Mouse (Mus musculus) liver, embryonic 16.5 days (tissue): ENCODE results near the gene Slc22a1. TPM values are rescaled to one million over a fixed set of nuclear protein-coding genes. Genes with fewer than 3 reads are reported as not detected.

Experiments
- ATAC-seq: fragments of 200-750 bp; cut with Nextera tagmentation; 2 replicates; pipeline ENCODE4 v1.8.0; 2017; ENCODE audit warnings: low read depth, mild to moderate bottlenecking, moderate number of reproducible peaks, moderate library complexity
- H3K27ac ChIP-seq: fragments of 300-500 bp; sonication (generic); 2 replicates; pipeline ENCODE4 v1.5.1; 2014; ENCODE audit warnings: mild to moderate bottlenecking, low read length
- H3K27me3 ChIP-seq: fragments of 300-500 bp; sonication (generic); 2 replicates; pipeline ENCODE4 v1.6.1; 2014; ENCODE audit warnings: low read depth, low read length, mixed read lengths; ENCODE audit not compliant: control insufficient read depth, insufficient read depth
- H3K36me3 ChIP-seq: fragments of 300-500 bp; sonication (generic); 2 replicates; pipeline ENCODE4 v1.6.1; 2014; ENCODE audit warnings: mild to moderate bottlenecking; ENCODE audit not compliant: control insufficient read depth, insufficient read depth
- H3K4me1 ChIP-seq: fragments of 300-500 bp; sonication (generic); 2 replicates; pipeline ENCODE4 v1.6.1; 2014; ENCODE audit warnings: low read depth, low read length, mixed read lengths; ENCODE audit not compliant: control insufficient read depth
- H3K4me2 ChIP-seq: fragments of 300-500 bp; sonication (generic); 2 replicates; pipeline ENCODE4 v1.6.1; 2014; ENCODE audit warnings: low read depth, low read length, mixed read lengths
- H3K4me3 ChIP-seq: fragments of 300-500 bp; sonication (generic); 2 replicates; pipeline ENCODE4 v1.5.1; 2014; ENCODE audit warnings: low read depth, mild to moderate bottlenecking, low read length
- H3K9ac ChIP-seq: fragments of 300-500 bp; sonication (generic); 2 replicates; pipeline ENCODE4 v1.6.1; 2014; ENCODE audit warnings: low read depth, low read length
- H3K9me3 ChIP-seq: fragments of 300-500 bp; sonication (generic); replicated peaks from 2 replicates; pipeline ENCODE4 v1.6.1; 2016; ENCODE audit warnings: low read length; ENCODE audit not compliant: control insufficient read depth
- WGBS: fragments of 180-500 bp; shearing (Covaris S2); extraction: QIAGEN DNeasy Blood & Tissue Kit; methylation state at CpG from one replicate; pipeline ENCODE4 v1.1.7; 2014; ENCODE audit not compliant: insufficient replicate concordance; 5-methylcytosine and 5-hydroxymethylcytosine counted together
- polyA plus RNA-seq: library from polyadenylated mRNA; unstranded; fragments of >200 nt; fragmentation: Nextera tagmentation; extraction: Ambion mirVana; gene quantifications from 2 replicates; pipeline ENCODE4 v1.2.1, GENCODE M21; 2015

Gene Slc22a1
- polyA plus RNA-seq, result not detected in 2 replicates

DNA sequence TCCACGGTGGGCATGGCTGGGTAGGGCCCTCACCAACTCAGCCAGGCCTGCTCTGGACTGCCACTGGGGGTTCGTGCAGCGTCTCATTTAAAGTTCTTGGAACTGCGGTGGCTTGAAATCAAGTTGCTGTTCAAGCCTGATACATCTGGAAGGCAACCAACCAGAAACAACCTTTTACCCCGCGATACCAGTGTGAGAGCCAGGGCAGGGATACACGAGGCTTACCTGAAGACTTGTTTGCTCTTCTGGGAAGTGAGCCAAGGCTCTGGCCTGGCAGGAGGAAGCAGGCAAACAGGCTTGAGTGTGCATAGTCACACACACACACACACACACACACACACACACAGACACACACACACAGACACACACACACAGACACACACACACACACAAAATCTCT is at the start of gene Slc22a1:
TSS of gene Slc22a1 (minus strand) at position 184 of the 400 bp plus-strand sequence.
- Histone ChIP-seq H3K36me3 (no peaks in the 10 kb centered on the region), H3K4me3 (no peak within 1 kb of the TSS), H3K27me3 (no peaks in the 10 kb centered on the region), H3K9ac (no peak within 1 kb of the TSS), H3K4me1 (peaks cover 3% of the 10 kb centered on the region), H3K27ac (no peak within 1 kb of the TSS), H3K9me3 (no peaks in the 10 kb centered on the region), H3K4me2 (no peak within 1 kb of the TSS)
- no peak for ATAC-seq
- 62% methylated on average over 7 of the region's 7 CpGs for WGBS

DNA sequence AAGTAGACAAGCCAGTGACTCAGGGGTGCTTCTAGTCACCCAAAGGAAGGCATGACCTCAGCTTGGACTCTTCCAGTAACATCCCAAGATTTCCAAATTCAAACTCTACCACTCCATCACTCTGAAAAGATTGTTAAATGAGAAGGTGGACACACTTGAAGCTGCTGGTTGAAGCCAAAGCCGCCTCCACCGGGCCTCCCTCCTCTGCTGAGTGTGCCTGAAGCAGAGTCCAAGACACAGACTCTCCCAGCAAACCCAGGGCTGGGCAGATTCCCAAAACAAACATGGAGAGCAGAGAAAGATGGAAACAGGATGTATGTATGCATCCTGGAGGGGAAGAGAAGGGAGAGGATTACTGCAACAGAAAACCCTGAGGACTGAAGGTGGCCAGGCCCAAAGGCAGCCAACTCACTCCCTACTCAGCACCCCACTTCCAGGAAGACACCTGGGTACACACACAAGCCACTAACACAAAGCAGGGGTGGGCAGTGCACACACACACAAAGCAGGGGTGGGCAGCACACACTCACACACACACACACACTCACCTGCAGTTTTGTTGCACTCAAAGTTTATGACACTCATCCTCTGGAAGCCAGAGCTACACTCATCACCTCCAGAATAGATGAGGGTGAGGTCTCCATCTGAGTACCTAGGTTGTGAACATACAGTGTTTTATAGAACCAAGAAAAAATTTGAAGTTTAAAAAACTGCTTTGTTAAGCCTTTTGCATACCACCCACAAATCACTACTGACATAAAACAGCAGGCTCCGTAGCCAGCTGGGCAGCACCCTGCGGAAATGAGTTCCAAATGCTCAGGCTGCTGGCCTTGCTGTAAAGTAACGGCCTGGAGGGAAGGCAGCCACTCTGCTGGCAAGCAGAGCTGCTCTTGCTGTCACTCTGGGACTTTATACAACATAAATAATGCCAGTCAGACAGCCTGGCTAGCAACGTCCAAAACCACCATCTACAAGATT is 49.4 kb upstream of the Slc22a1 start:
- no peak overlapping the region for H3K4me3 ChIP-seq
- no peaks in the 10 kb centered on the region for H3K27me3 ChIP-seq
- peaks cover 27% of the 10 kb centered on the region for H3K4me1 ChIP-seq
- H3K36me3 ChIP-seq, result peaks cover 2% of the 10 kb centered on the region
- H3K27ac ChIP-seq, result 0 out of 2 replicates have a peak overlapping the region, but pooled peaks have one; percentile 30
- WGBS, result 58% methylated on average over 6 of the region's 6 CpGs
- no peaks in the 10 kb centered on the region for H3K9me3 ChIP-seq
- no peak overlapping the region for H3K9ac ChIP-seq
- ATAC-seq, result no peak
- no peak overlapping the region for H3K4me2 ChIP-seq

DNA sequence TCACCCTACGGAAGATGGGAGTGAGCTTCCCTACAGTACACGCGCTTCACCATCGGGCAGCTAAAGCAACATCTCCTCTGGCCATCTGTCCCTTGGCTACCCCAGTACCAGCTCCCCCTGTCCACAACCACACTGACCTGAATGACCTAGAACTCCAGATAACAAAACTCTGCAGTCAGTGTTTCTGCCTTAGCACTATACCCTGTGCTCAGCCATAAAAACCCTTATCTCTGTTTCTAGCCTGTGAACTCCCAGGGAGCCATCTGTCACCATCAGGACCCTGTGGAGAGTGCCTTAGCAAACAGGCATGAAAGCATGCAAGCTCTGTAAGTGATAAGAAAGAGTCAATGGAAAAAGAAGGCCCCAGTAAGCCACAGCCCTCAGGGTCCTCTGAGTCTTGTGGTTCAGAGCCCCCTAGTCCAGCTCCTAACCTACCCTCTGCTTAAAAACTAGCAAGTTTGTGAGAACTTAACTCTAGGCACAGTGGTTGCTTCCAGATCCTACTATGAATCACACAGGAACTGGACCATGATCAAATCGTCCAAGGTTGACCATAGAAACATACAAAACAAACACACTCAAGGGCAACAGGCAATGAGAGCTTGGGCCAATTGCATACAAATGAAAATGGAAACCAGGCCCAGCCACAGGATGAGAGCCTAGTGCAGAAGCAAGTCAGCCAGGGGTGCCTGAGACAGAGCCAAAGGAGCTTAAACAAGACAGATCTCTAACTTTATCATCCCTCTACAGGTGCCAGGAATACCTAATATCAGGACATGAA is 48.5 kb upstream of the Slc22a1 start:
- Histone ChIP-seq H3K4me2 (no peak overlapping the region), H3K4me1 (peaks cover 27% of the 10 kb centered on the region), H3K36me3 (peaks cover 4% of the 10 kb centered on the region), H3K27ac (peak overlapping the region; percentile 13; the same call in 1 of the 2 replicates), H3K4me3 (no peak overlapping the region), H3K9me3 (no peaks in the 10 kb centered on the region), H3K9ac (no peak overlapping the region), H3K27me3 (no peaks in the 10 kb centered on the region)
- WGBS, result 28% methylated on average over 5 of the region's 5 CpGs
- ATAC-seq, result peak; percentile 83

DNA sequence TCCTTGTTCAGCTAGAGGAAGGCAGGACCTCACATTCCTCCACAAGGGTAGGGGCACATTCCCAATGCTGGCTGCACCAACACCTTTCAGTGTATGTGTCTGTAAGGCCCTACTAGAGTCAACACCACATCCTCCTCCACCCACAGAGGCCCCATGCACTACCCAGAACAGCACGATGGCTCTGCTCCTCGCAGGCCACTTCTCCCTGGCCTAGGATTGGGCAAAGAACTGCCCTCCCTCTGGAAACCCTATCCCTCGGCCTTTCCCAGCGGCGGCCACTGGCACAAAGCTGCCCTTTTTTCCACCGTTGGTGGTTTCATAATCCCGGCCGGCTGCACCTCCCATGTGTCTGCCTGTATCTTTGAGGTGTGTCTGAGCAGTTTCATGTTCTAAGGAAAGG is 47.0 kb upstream of the Slc22a1 start:
- Histone ChIP-seq H3K9me3 (no peaks in the 10 kb centered on the region), H3K9ac (no peak overlapping the region), H3K36me3 (peaks cover 5% of the 10 kb centered on the region), H3K27ac (no peak overlapping the region), H3K4me3 (no peak overlapping the region), H3K4me1 (peaks cover 27% of the 10 kb centered on the region), H3K4me2 (no peak overlapping the region), H3K27me3 (no peaks in the 10 kb centered on the region)
- no peak for ATAC-seq
- WGBS, result 69% methylated on average over 8 of the region's 8 CpGs

DNA sequence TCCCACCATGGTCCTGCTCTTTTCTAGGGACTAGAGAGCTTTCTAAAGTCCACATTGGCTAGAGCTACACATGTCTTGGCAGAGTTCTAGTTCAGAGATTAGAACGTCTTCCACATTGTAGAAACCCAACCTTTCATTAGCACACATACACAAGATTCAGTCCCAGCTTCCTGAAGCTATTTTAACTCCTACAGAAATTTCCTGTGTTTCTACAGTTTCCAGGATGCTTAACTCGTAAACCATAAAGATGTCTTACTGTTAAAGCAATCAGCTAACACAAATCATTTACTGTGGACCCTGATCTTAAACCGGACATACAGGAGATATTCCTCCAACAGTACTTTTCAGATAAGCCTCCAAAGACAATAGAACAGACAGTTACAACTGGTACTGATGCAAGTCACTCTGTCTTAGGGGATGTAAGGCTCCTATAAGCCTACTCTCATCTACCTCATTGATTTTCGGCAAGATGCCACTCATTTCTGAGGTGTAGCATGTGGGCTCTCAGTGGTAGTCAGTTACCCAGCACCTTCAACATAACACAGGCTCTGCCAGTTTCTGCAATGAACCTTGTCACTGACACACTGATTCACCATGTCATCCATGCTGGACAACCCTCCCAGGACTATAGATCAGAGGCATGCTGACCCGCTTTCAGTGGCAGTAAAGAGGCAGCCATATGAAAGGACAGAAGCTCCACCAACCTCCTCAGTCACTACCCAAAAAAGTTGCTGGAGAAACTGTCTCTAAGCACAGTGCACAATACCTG is 45.7 kb upstream of the Slc22a1 start:
- peaks cover 27% of the 10 kb centered on the region for H3K4me1 ChIP-seq
- H3K4me3 ChIP-seq, result no peak overlapping the region
- H3K4me2 ChIP-seq, result no peak overlapping the region
- no peak for ATAC-seq
- no peak overlapping the region for H3K27ac ChIP-seq
- WGBS, result 52% methylated on average over 5 of the region's 5 CpGs
- H3K36me3 ChIP-seq, result peaks cover 8% of the 10 kb centered on the region
- H3K9me3 ChIP-seq, result no peaks in the 10 kb centered on the region
- no peaks in the 10 kb centered on the region for H3K27me3 ChIP-seq
- no peak overlapping the region for H3K9ac ChIP-seq

DNA sequence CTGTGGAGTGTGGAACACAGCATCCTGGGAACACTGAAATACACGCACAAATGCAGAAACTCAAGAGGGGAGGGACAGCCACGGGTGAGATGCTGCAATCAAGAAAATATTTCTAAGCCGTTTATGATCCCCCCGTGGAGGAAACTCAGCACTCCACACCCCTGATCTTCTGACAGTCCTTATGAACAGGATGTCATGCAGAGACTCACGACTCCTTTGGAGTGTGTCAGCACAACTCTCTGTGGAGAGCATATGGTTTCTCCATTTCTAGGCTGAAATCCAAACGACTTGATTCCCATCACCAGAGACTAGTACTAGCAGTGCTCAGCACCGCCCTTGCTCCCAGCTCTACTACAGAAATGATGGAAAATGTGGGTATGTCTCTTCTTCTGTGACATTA is 42.6 kb upstream of the Slc22a1 start:
- peaks cover 12% of the 10 kb centered on the region for H3K36me3 ChIP-seq
- H3K4me1 ChIP-seq, result no peaks in the 10 kb centered on the region; the same call in 1 of the 2 replicates
- H3K9ac ChIP-seq, result no peak overlapping the region
- H3K27me3 ChIP-seq, result no peaks in the 10 kb centered on the region
- H3K4me3 ChIP-seq, result no peak overlapping the region
- no peak overlapping the region for H3K4me2 ChIP-seq
- 55% methylated on average over 7 of the region's 7 CpGs for WGBS
- H3K9me3 ChIP-seq, result no peaks in the 10 kb centered on the region
- no peak for ATAC-seq
- H3K27ac ChIP-seq, result no peak overlapping the region

DNA sequence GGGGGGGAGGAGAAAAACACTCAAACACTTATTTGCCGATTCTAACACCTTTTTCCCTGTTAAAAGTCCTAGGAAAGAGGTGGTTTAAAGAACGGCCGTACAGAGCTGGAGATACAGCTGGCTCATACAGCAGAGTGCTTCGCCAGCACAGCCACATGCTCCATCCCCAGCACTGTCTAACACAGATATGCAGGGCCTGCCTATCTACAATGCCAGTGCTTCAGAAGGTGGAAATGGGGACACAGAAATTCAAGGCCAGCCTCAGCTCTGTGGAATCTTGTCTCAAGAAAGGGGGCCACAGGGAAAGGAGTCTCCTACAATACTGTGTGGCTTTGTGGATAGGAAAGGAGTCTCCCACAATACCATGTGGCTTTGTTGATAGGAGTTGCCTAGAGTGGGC is 41.8 kb upstream of the Slc22a1 start:
- no peak overlapping the region for H3K4me3 ChIP-seq
- peaks cover 12% of the 10 kb centered on the region for H3K36me3 ChIP-seq
- H3K4me2 ChIP-seq, result no peak overlapping the region
- peak; percentile 49 for ATAC-seq
- no peaks in the 10 kb centered on the region for H3K9me3 ChIP-seq
- WGBS, result 54% methylated on average over 4 of the region's 4 CpGs
- H3K9ac ChIP-seq, result no peak overlapping the region
- no peaks in the 10 kb centered on the region; the same call in 1 of the 2 replicates for H3K4me1 ChIP-seq
- no peaks in the 10 kb centered on the region for H3K27me3 ChIP-seq
- no peak overlapping the region for H3K27ac ChIP-seq

DNA sequence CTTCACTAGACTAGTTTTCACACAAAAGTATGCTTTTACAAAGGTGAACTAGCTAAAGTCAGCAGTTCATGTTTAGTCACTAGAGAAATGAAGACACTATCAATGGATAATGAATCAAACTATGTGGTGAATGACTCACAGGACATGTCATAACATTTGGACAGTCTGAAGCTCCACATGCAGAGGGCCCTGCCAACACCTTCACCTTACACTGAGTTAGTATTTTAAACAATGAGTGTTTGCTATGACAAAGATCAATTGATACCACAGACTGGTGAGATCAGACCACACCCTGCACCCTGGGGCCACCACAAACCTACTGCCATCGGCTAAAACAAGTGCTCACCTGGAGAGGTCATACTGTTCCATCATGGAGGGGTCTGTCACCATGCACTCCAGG is 39.4 kb upstream of the Slc22a1 start:
- H3K9ac ChIP-seq, result no peak overlapping the region
- no peaks in the 10 kb centered on the region for H3K9me3 ChIP-seq
- no peak overlapping the region for H3K27ac ChIP-seq
- peaks cover 10% of the 10 kb centered on the region; the same call in 1 of the 2 replicates for H3K36me3 ChIP-seq
- no peaks in the 10 kb centered on the region for H3K27me3 ChIP-seq
- H3K4me3 ChIP-seq, result no peak overlapping the region
- no peak for ATAC-seq
- WGBS, result 17% methylated on average over 1 of the region's 1 CpGs
- no peak overlapping the region for H3K4me2 ChIP-seq
- H3K4me1 ChIP-seq, result no peaks in the 10 kb centered on the region; the same call in 1 of the 2 replicates
